Mouse (Mus musculus) hindbrain, postnatal 0 days (tissue): ENCODE results near the gene Tmem45a2. TPM values are rescaled to one million over a fixed set of nuclear protein-coding genes. Genes with fewer than 3 reads are reported as not detected.
"Not testable (repeated sequence)": the region's sequence is repeated elsewhere in the genome, so short reads cannot be mapped to it uniquely, and the experiment has no call there.

Experiments used
- ATAC-seq: fragments of 200-750 bp; cut with Nextera tagmentation; 2 replicates; pipeline ENCODE4 v1.8.0; 2017; ENCODE audit warnings: mild to moderate bottlenecking, moderate TSS enrichment, moderate library complexity
- DNase-seq: peaks from one replicate; pipeline ENCODE4 v3.0.0-alpha.2; 2015; ENCODE audit warnings: low spot score
- H3K27ac ChIP-seq: fragments of 300-500 bp; sonication (generic); 2 replicates; pipeline ENCODE4 v1.5.1; 2014; ENCODE audit warnings: mild to moderate bottlenecking
- H3K27me3 ChIP-seq: fragments of 300-500 bp; sonication (generic); 2 replicates; pipeline ENCODE4 v1.6.1; 2014; ENCODE audit warnings: low read length, mixed read lengths; ENCODE audit not compliant: insufficient read depth
- H3K36me3 ChIP-seq: fragments of 300-500 bp; sonication (generic); 2 replicates; pipeline ENCODE4 v1.6.1; 2014; ENCODE audit warnings: low read length, mixed read lengths; ENCODE audit not compliant: insufficient read depth
- H3K4me1 ChIP-seq: fragments of 300-500 bp; sonication (generic); 2 replicates; pipeline ENCODE4 v1.6.1; 2014; ENCODE audit warnings: antibody characterized with exemption, low read length, mixed read lengths; ENCODE audit not compliant: insufficient read depth
- H3K4me2 ChIP-seq: fragments of 300-500 bp; sonication (generic); 2 replicates; pipeline ENCODE4 v1.6.1; 2014; ENCODE audit warnings: low read depth, mild to moderate bottlenecking, low read length, moderate library complexity, mixed read lengths
- H3K4me3 ChIP-seq: fragments of 300-500 bp; sonication (generic); 2 replicates; pipeline ENCODE4 v1.5.1; 2014; ENCODE audit warnings: low read length
- H3K9ac ChIP-seq: fragments of 300-500 bp; sonication (generic); replicated peaks from 2 replicates; pipeline ENCODE4 v1.6.1; 2014; ENCODE audit warnings: mild to moderate bottlenecking, low read length, moderate library complexity, mixed read lengths
- H3K9me3 ChIP-seq: fragments of 300-500 bp; sonication (generic); 2 replicates; pipeline ENCODE4 v1.6.1; 2016; ENCODE audit warnings: low read length, mixed read lengths
- CTCF ChIP-seq: IDR thresholded peaks from 2 replicates; pipeline ENCODE4 v1.5.1; 2016; ENCODE audit warnings: antibody characterized with exemption, control low read depth, low read depth
- WGBS: fragments of 180-500 bp; shearing (Covaris S2); extraction: QIAGEN DNeasy Blood & Tissue Kit; methylation state at CpG from one replicate; pipeline ENCODE4 v1.1.7; 2014; 5-methylcytosine and 5-hydroxymethylcytosine counted together
- polyA plus RNA-seq: library from polyadenylated mRNA; unstranded; fragments of >200 nt; fragmentation: Nextera tagmentation; extraction: Ambion mirVana; gene quantifications from 2 replicates; pipeline ENCODE4 v1.2.1, GENCODE M21; 2015
- total RNA-seq: library from RNA; depleted of rRNA; stranded (reverse); fragments of >200 nt; gene quantifications from 2 replicates; pipeline ENCODE4 v1.2.3, GENCODE M21; 2014; rRNA removed

Gene Tmem45a2
- total and polyA plus RNA-seq, 2 experiments from 2014 or later: 0.35 to 0.47 TPM

DNA sequence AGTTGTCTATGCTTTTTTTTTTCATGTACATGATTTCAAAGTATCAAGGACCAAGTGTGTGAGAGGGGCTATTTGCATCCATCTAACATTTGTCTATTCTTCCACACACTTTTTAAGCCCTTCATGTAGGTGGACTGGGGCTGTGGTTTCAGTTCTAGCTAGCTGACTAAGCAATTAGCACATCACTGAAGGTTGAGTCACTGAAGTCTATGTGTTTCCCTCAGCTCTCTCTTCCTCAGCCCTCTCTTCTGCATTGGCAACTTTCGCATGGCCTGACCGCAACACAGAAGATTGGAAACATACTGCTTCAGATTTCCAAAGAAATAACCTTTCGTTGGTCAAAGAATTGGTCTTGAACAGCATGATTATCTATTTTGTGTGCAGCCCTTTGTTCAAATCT, 21.2 kb downstream of the Tmem45a2 start:
- Histone ChIP-seq H3K27me3 (no peaks in the 10 kb centered on the region), H3K4me3 (no peak overlapping the region), H3K36me3 (no peaks in the 10 kb centered on the region), H3K27ac (no peak overlapping the region), H3K4me1 (no peaks in the 10 kb centered on the region), H3K4me2 (no peak overlapping the region), H3K9ac (no peak overlapping the region), H3K9me3 (no peaks in the 10 kb centered on the region)
- no peak for TF ChIP-seq CTCF
- ATAC-seq (no peak), DNase-seq (no peak)
- 94% methylated on average over 3 of the region's 3 CpGs for WGBS

DNA sequence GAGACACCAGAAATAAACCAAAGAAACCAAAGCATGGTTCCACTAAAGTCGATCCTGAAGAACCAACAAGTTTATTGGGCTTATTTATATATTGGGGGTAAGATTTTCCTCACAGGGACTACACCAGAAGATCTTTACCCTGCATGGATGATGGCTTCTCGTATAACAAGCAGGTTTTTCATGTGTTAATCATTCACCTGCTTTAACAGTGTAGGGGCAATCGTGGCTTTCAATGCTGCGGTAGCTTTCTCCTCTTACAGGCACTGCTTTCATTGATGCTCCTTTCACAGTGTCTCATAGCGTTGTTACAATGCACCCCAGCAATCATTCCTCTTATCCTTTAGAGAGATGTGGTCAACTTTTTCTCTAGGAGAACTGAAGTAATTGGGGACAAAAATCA, 32.6 kb downstream of the Tmem45a2 start:
- WGBS: 53% methylated on average over 5 of the region's 5 CpGs
- TF ChIP-seq CTCF: no peak
- H3K4me3 ChIP-seq: no peak overlapping the region
- no peak overlapping the region for H3K4me2 ChIP-seq
- H3K36me3 ChIP-seq: no peaks in the 10 kb centered on the region
- H3K27ac ChIP-seq: no peak overlapping the region
- no peaks in the 10 kb centered on the region for H3K4me1 ChIP-seq
- H3K9me3 ChIP-seq: no peaks in the 10 kb centered on the region
- no peaks in the 10 kb centered on the region for H3K27me3 ChIP-seq
- ATAC-seq: no peak
- DNase-seq: no peak
- H3K9ac ChIP-seq: no peak overlapping the region

DNA sequence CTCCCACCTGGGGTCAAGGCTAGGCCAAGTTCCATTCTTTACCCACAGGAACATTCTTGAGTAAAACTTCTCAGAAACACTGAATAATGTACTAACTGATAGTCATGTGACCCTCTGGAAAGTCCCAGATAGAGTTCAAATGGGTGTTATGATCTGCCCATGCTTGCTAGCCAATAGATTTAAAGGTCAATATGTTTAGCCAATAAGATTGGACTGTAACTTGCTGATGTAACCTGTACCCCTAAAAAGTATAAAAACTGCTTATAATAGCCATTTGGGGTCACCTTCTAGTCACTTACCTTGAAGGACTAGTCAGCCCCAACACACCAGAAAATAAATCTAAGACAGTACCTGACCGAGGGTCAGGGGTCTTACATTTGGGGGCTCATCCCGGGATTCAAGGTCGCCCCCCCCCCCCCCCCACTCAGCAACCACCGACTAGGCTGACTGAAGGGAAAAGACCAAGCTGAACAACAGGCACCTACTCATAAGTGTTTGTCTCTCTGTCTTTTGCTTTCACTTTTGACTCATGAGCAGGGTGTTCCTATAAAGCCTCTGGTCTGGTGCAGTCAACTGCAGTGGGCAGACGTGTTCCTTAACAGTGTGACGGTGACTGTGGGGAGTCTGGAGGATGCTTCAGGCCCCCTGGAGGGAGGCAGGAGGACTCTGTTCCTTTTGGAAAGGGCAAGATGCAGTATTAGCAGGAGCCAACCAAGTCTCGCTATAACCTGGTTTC, 40.9 kb downstream of the Tmem45a2 start:
- Histone ChIP-seq H3K4me3 (no peak overlapping the region), H3K4me2 (no peak overlapping the region), H3K27ac (no peak overlapping the region), H3K36me3 (no peaks in the 10 kb centered on the region), H3K9ac (no peak overlapping the region), H3K4me1 (no peaks in the 10 kb centered on the region), H3K9me3 (no peaks in the 10 kb centered on the region), H3K27me3 (no peaks in the 10 kb centered on the region)
- ATAC-seq (no peak), DNase-seq (no peak)
- no peak for TF ChIP-seq CTCF
- WGBS: 85% methylated on average over 7 of the region's 7 CpGs

DNA sequence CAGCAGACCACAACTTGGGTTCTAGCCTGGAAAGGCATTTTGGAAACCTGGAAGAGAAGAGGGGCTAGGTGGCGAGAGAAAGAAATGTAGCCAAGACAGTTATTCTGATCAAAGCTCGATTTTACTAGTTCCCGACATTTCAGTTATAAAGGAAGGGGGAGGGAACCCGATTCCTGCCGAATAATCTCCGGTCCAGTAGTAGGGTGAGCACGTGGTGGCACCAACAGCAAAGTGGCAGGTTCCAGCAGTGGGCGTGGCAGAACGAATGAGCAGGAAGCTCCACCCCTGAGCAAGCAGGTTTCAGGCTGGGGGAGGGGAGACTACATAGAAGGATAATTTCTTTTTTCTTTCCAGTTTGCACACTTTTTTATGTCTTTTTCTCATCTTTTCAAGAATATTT, 72.9 kb downstream of the Tmem45a2 start:
- not testable (repeated sequence) for H3K4me1 ChIP-seq, DNase-seq, ATAC-seq, H3K27ac ChIP-seq, H3K9me3 ChIP-seq, H3K4me2 ChIP-seq, H3K4me3 ChIP-seq, H3K36me3 ChIP-seq, H3K9ac ChIP-seq, H3K27me3 ChIP-seq
- 88% methylated on average over 8 of the region's 9 CpGs for WGBS

Other genes starting within 250 kb of the Tmem45a2 start
- 1.6 and 2.4 TPM in 2 replicates for gene Tmem45a, start 185.2 kb downstream of the Tmem45a2 start, total RNA-seq
- gene Tmem45a, start 185.2 kb downstream of the Tmem45a2 start, polyA plus RNA-seq: 4.0 and 4.5 TPM in 2 replicates
- gene Lnp1, start 143.3 kb downstream of the Tmem45a2 start, total RNA-seq: not detected in 2 replicates
- gene Lnp1, start 143.3 kb downstream of the Tmem45a2 start, polyA plus RNA-seq: 0.76 and 1.0 TPM in 2 replicates
- 87.8 and 92.3 TPM in 2 replicates for gene Tomm70a, start 50.3 kb upstream of the Tmem45a2 start, total RNA-seq
- gene Tomm70a, start 50.3 kb upstream of the Tmem45a2 start, polyA plus RNA-seq: 55.9 and 59.4 TPM in 2 replicates
- gene Nit2, start 96.0 kb upstream of the Tmem45a2 start, total RNA-seq: 20.1 and 33.0 TPM in 2 replicates
- 56.3 and 62.5 TPM in 2 replicates for gene Nit2, start 96.0 kb upstream of the Tmem45a2 start, polyA plus RNA-seq
- gene Tbc1d23, start 160.1 kb upstream of the Tmem45a2 start, total RNA-seq: 47.6 and 62.6 TPM in 2 replicates
- 31.5 and 32.3 TPM in 2 replicates for gene Tbc1d23, start 160.1 kb upstream of the Tmem45a2 start, polyA plus RNA-seq
- 0.73 TPM in 1 of 2 replicates, not detected in the other for gene Tmem30c, start 221.5 kb upstream of the Tmem45a2 start, total RNA-seq
- 0.14 and 0.24 TPM in 2 replicates for gene Tmem30c, start 221.5 kb upstream of the Tmem45a2 start, polyA plus RNA-seq